Mouse (Mus musculus): ENCODE measurements at regions not wholly inside any gene's neighbourhood (a gene's known extent, or its start where the extent isn't known, plus 50 kb on each side); places are given as distances from the start of the nearest gene placed in this dataset.

GRCm38 (mm10) chr4:16944901-16945300 lies 2660.3 kb upstream of the Gm12353 start:
- TF ChIP-seq EP300 (IDR thresholded peaks at IDR 0.05; ENCODE audit: low read length) (no peak), ETS1 (conservative IDR thresholded peaks at IDR 0.05; ENCODE audit: low read depth, low read length) (no peak), UBTF (IDR thresholded peaks at IDR 0.05; ENCODE audit: low read depth, low read length) (no peak), MXI1 (IDR thresholded peaks at IDR 0.05; ENCODE audit: low read depth, low read length) (no peak), POLR2A (IDR thresholded peaks at IDR 0.05; ENCODE audit: low read depth, low read length) (no peak), ZMIZ1 (IDR thresholded peaks at IDR 0.05; ENCODE audit: low read depth, low read length) (no peak), POLR2AphosphoS2 (IDR thresholded peaks at IDR 0.05; ENCODE audit: low read depth, low read length) (no peak), BHLHE40 (IDR thresholded peaks at IDR 0.05; ENCODE audit: low read depth, low read length) (no peak), HCFC1 (IDR thresholded peaks at IDR 0.05; ENCODE audit: low read depth, low read length) (no peak), CTCF (conservative IDR thresholded peaks at IDR 0.05 in 1 of 2, IDR thresholded peaks at IDR 0.05 in 1 of 2; ENCODE audit: low read depth in 2 of 2, low read length in 2 of 2) (no peak), GABPA (IDR thresholded peaks at IDR 0.05; ENCODE audit: insufficient replicate concordance, low read depth, low read length) (no peak), ZKSCAN1 (IDR thresholded peaks at IDR 0.05; ENCODE audit: borderline replicate concordance, low read depth, low read length) (no peak)
